Mouse (Mus musculus): ENCODE measurements around the gene Retreg3.

GRCm38 (mm10) chr11:101162301-101162700, 42.6 kb upstream of the Retreg3 start:
- no peak for TF ChIP-seq POLR2A (IDR thresholded peaks at IDR 0.05; ENCODE audit: insufficient read depth, low read depth, low read length)
- no peak for TF ChIP-seq CTCF (IDR thresholded peaks at IDR 0.05; ENCODE audit: insufficient read depth, low read depth, low read length)
